Mouse (Mus musculus) G1E (cell line): ENCODE results near the gene Rab3c.

ENCODE experiments used
- CTCF ChIP-seq: IDR thresholded peaks from 2 replicates; pipeline ENCODE4 v1.5.1; 2012; ENCODE audit warnings: low read depth, low read length, inconsistent platforms, mixed read lengths
- TAL1 ChIP-seq: conservative IDR thresholded peaks from 2 replicates; pipeline ENCODE4 v1.6.1; 2012; ENCODE audit warnings: low read depth, low read length, inconsistent platforms, mixed read lengths

- TF ChIP-seq TAL1: no peak
- TF ChIP-seq CTCF: no peak
Measured at GRCm38 (mm10) chr13:110145019-110145418, 135.8 kb downstream of the Rab3c start.
